Mouse (Mus musculus) MEL (cell line): ENCODE measurements around the gene Stx1a. TPM values are rescaled to one million over a fixed set of nuclear protein-coding genes. Genes with fewer than 3 reads are reported as not detected.

Source experiments
- DNase-seq: peaks from one replicate; pipeline ENCODE4 v3.0.0; 2011; ENCODE audit warnings: low read depth, low spot score
- H3K27ac ChIP-seq: 2 replicates; pipeline ENCODE4 v1.5.1; 2012; ENCODE audit warnings: low read depth, mild to moderate bottlenecking, control low read depth, low read length, moderate library complexity; ENCODE audit not compliant: control insufficient read depth
- H3K27me3 ChIP-seq, 2 experiments: fragments of 150-350 bp in 1 of 2; sonication (generic) in 1 of 2; 2 replicates each; pipeline ENCODE4 v1.6.1; 2012; ENCODE audit warnings: low read length in 2 of 2, mild to moderate bottlenecking in 2 of 2, improper control_type of control experiment in 1 of 2, moderate library complexity in 1 of 2; ENCODE audit not compliant: insufficient read depth in 2 of 2, control insufficient read depth in 1 of 2
- H3K36me3 ChIP-seq, 2 experiments: 2 replicates each; pipeline ENCODE4 v1.6.1; 2012 to 2014; ENCODE audit warnings: low read length in 2 of 2, improper control_type of control experiment in 1 of 2, inconsistent platforms in 1 of 2, mild to moderate bottlenecking in 1 of 2; ENCODE audit not compliant: insufficient read depth in 2 of 2, control insufficient read depth in 1 of 2
- H3K4me1 ChIP-seq, 2 experiments: fragments of 150-350 bp in 1 of 2; sonication (generic) in 1 of 2; 2 replicates each; pipeline ENCODE4 v1.6.1; 2012; ENCODE audit warnings: low read length in 2 of 2, improper control_type of control experiment in 1 of 2, mild to moderate bottlenecking in 1 of 2; ENCODE audit not compliant: insufficient read depth in 2 of 2, control insufficient read depth in 1 of 2
- H3K4me3 ChIP-seq, 2 experiments: fragments of 150-350 bp in 1 of 2; sonication (generic) in 1 of 2; 2 replicates each; pipeline ENCODE4 v1.5.1; 2012; ENCODE audit warnings: low read depth in 2 of 2, low read length in 2 of 2, mild to moderate bottlenecking in 2 of 2, moderate library complexity in 2 of 2, control low read depth in 1 of 2, improper control_type of control experiment in 1 of 2; ENCODE audit not compliant: control insufficient read depth in 1 of 2, insufficient read depth in 1 of 2
- H3K79me2 ChIP-seq: 2 replicates; pipeline ENCODE4 v1.6.1; 2012; ENCODE audit warnings: mild to moderate bottlenecking, low read length, moderate library complexity; ENCODE audit not compliant: control insufficient read depth, poor library complexity, insufficient read depth
- H3K9ac ChIP-seq: 2 replicates; pipeline ENCODE4 v1.6.1; 2012; ENCODE audit warnings: low read depth, mild to moderate bottlenecking, control low read depth, low read length, moderate library complexity; ENCODE audit not compliant: control insufficient read depth, poor library complexity, severe bottlenecking
- H3K9me3 ChIP-seq: fragments of 150-350 bp; sonication (generic); replicated peaks from 2 replicates; pipeline ENCODE4 v1.6.1; 2012; ENCODE audit warnings: mild to moderate bottlenecking, low read length, improper control_type of control experiment, moderate library complexity; ENCODE audit not compliant: insufficient read depth
- BHLHE40 ChIP-seq: IDR thresholded peaks from 2 replicates; pipeline ENCODE4 v1.6.1; 2012; ENCODE audit warnings: low read depth, mild to moderate bottlenecking, inconsistent platforms, low read length, improper control_type of control experiment, borderline replicate concordance
- CHD1 ChIP-seq: IDR thresholded peaks from 2 replicates; pipeline ENCODE4 v1.6.1; 2012; ENCODE audit warnings: low read depth, mild to moderate bottlenecking, inconsistent platforms, low read length, improper control_type of control experiment
- CHD2 ChIP-seq: IDR thresholded peaks from 2 replicates; pipeline ENCODE4 v1.6.1; 2011; ENCODE audit warnings: low read length, improper control_type of control experiment
- E2F4 ChIP-seq: IDR thresholded peaks from 2 replicates; pipeline ENCODE4 v1.6.1; 2011; ENCODE audit warnings: low read depth, low read length, improper control_type of control experiment, borderline replicate concordance
- EP300 ChIP-seq, 2 experiments: IDR thresholded peaks; 2 replicates each; pipeline ENCODE4 v1.6.1; 2011; ENCODE audit warnings: improper control_type of control experiment in 2 of 2, low read length in 2 of 2, low read depth in 1 of 2, mild to moderate bottlenecking in 1 of 2
- ETS1 ChIP-seq: IDR thresholded peaks from 2 replicates; pipeline ENCODE4 v1.6.1; 2012; ENCODE audit warnings: low read depth, mild to moderate bottlenecking, inconsistent platforms, low read length, improper control_type of control experiment, moderate library complexity
- GABPA ChIP-seq: IDR thresholded peaks from 2 replicates; pipeline ENCODE4 v1.6.1; 2012; ENCODE audit warnings: low read depth, mild to moderate bottlenecking, inconsistent platforms, low read length, improper control_type of control experiment, moderate library complexity
- GATA1 ChIP-seq: IDR thresholded peaks from 2 replicates; pipeline ENCODE4 v1.6.1; 2011; ENCODE audit warnings: low read depth, low read length, improper control_type of control experiment
- JUND ChIP-seq: IDR thresholded peaks from 2 replicates; pipeline ENCODE4 v1.6.1; 2011; ENCODE audit warnings: low read depth, mild to moderate bottlenecking, improper control_type of control experiment, low read length
- KAT2A ChIP-seq: conservative IDR thresholded peaks from 2 replicates; pipeline ENCODE4 v1.6.1; 2012; ENCODE audit warnings: low read depth, low read length, improper control_type of control experiment, inconsistent platforms
- MAFK ChIP-seq: IDR thresholded peaks from 2 replicates; pipeline ENCODE4 v1.6.1; 2011; ENCODE audit warnings: low read depth, mild to moderate bottlenecking, low read length, improper control_type of control experiment, borderline replicate concordance
- MAX ChIP-seq: IDR thresholded peaks from 2 replicates; pipeline ENCODE4 v1.6.1; 2011; ENCODE audit warnings: low read length, improper control_type of control experiment
- MAZ ChIP-seq: IDR thresholded peaks from 2 replicates; pipeline ENCODE4 v1.6.1; 2012; ENCODE audit warnings: low read depth, mild to moderate bottlenecking, inconsistent platforms, low read length, improper control_type of control experiment
- MEF2A ChIP-seq: IDR thresholded peaks from 2 replicates; pipeline ENCODE4 v1.6.1; 2014; ENCODE audit warnings: low read depth, mild to moderate bottlenecking, inconsistent platforms, low read length, improper control_type of control experiment; ENCODE audit not compliant: poor library complexity, insufficient replicate concordance, severe bottlenecking; ENCODE audit errors: extremely low read depth
- MXI1 ChIP-seq: IDR thresholded peaks from 2 replicates; pipeline ENCODE4 v1.6.1; 2011; ENCODE audit warnings: mild to moderate bottlenecking, low read depth, low read length, improper control_type of control experiment
- MYB ChIP-seq: IDR thresholded peaks from 2 replicates; pipeline ENCODE4 v1.6.1; 2011; ENCODE audit warnings: mild to moderate bottlenecking, low read depth, low read length, improper control_type of control experiment
- NELFE ChIP-seq: IDR thresholded peaks from 2 replicates; pipeline ENCODE4 v1.6.1; 2011; ENCODE audit warnings: low read depth, low read length, improper control_type of control experiment
- NRF1 ChIP-seq: IDR thresholded peaks from 2 replicates; pipeline ENCODE4 v1.6.1; 2014; ENCODE audit warnings: low read depth, mild to moderate bottlenecking, inconsistent platforms, low read length, improper control_type of control experiment, moderate library complexity; ENCODE audit not compliant: poor library complexity, insufficient read depth, severe bottlenecking
- POLR2A ChIP-seq, 2 experiments: IDR thresholded peaks; 2 replicates each; pipeline ENCODE4 v1.6.1; 2011 to 2012; ENCODE audit warnings: low read length in 2 of 2, mild to moderate bottlenecking in 2 of 2, control low read depth in 1 of 2, improper control_type of control experiment in 1 of 2, low read depth in 1 of 2, moderate library complexity in 1 of 2; ENCODE audit not compliant: control insufficient read depth in 1 of 2, insufficient read depth in 1 of 2, poor library complexity in 1 of 2
- POLR2AphosphoS2 ChIP-seq: IDR thresholded peaks from 2 replicates; pipeline ENCODE4 v1.6.1; 2011; ENCODE audit warnings: low read length, improper control_type of control experiment
- POLR2AphosphoS5 ChIP-seq: IDR thresholded peaks from 2 replicates; pipeline ENCODE4 v1.6.1; 2012; ENCODE audit warnings: low read depth, borderline replicate concordance, mild to moderate bottlenecking, inconsistent platforms, low read length, moderate library complexity, mixed read lengths
- RAD21 ChIP-seq: IDR thresholded peaks from 2 replicates; pipeline ENCODE4 v1.6.1; 2011; ENCODE audit warnings: mild to moderate bottlenecking, low read depth, low read length, improper control_type of control experiment
- SIN3A ChIP-seq: IDR thresholded peaks from 2 replicates; pipeline ENCODE4 v1.6.1; 2012; ENCODE audit warnings: low read length, improper control_type of control experiment, inconsistent platforms
- SMC3 ChIP-seq: IDR thresholded peaks from 2 replicates; pipeline ENCODE4 v1.6.1; 2011; ENCODE audit warnings: low read depth, low read length, improper control_type of control experiment
- TAL1 ChIP-seq: IDR thresholded peaks from 2 replicates; pipeline ENCODE4 v1.6.1; 2012; ENCODE audit warnings: mild to moderate bottlenecking, inconsistent platforms, low read length, moderate library complexity, mixed read lengths
- TCF12 ChIP-seq: IDR thresholded peaks from 2 replicates; pipeline ENCODE4 v1.6.1; 2014; ENCODE audit warnings: low read depth, mild to moderate bottlenecking, inconsistent platforms, low read length, improper control_type of control experiment, moderate library complexity
- ZC3H11A ChIP-seq: IDR thresholded peaks from 2 replicates; pipeline ENCODE4 v1.6.1; 2012; ENCODE audit warnings: low read depth, mild to moderate bottlenecking, inconsistent platforms, low read length, improper control_type of control experiment
- ZMIZ1 ChIP-seq: IDR thresholded peaks from 2 replicates; pipeline ENCODE4 v1.6.1; 2012; ENCODE audit warnings: low read depth, mild to moderate bottlenecking, inconsistent platforms, low read length, improper control_type of control experiment, moderate library complexity
- polyA plus RNA-seq, 2 experiments: library from polyadenylated mRNA; stranded (reverse) in 1 of 2; unstranded in 1 of 2; fragments of >175 nt in 1 of 2; fragments of >200 nt in 1 of 2; gene quantifications; 2 replicates each; pipeline versions ENCODE4 v1.2.1 to v1.2.4; 2012; ENCODE audit warnings: low replicate concordance in 2 of 2, low read depth in 1 of 2; ENCODE audit not compliant: insufficient read length in 2 of 2, insufficient read depth in 1 of 2, missing spikeins in 1 of 2
- total RNA-seq: library from RNA; depleted of rRNA; stranded (reverse); fragments of 300-350 nt; gene quantifications from 2 replicates; pipeline ENCODE4 v1.2.3, GENCODE M21; 2012

Gene Stx1a
- total and polyA plus RNA-seq, 3 experiments, result 3.3 to 6.0 TPM; not detected in 1

DNA sequence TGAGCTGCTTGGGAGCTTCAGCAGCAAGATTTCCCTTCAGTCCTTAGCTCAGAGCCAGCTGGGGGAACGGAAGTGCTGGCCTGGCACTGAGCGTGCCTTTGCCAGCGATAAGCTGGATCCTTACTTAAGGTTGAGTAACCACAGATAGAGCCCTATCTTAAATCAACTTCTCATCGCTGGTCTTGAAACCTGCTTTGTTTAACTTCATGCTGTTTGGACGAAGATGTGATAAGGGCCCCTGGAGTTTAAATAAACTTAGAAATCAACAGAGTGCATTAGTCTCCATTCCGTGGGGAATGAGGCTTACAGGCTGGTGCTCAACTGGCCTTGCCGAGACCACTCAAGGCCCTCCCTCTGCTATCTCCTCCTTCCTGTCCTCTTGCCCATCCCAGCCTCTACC lies 49.0 kb upstream of the Stx1a start (continued):
- TF ChIP-seq E2F4 (no peak), GABPA (no peak), GATA1 (peak; percentile 96)
- TF ChIP-seq, all 39 proteins: peak for 22

DNA sequence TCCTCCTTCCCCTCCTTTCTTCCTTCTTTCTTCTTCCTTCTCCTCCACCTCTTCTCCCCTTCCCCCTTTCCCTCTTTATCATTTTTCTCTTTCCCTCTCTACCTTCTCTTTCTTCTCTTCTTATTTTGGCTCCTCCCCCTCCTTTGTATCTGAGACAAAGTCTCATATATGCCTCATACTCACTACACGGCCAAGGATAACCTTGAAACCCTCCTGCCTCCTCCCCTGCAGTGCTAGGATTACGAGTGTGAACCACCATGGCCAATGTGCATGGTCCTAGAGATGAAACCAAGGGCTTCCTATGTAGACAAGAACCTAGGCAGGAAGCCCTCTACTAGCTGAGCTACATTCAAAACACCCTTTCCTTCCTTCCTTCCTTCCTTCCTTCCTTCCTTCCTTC lies 48.4 kb upstream of the Stx1a start:
- no peak overlapping the region for H3K9ac ChIP-seq
- DNase-seq, result peak; percentile 67
- H3K27ac ChIP-seq, result peak overlapping the region; percentile 91
- no peaks in the 10 kb centered on the region for H3K27me3 ChIP-seq
- H3K4me1 ChIP-seq, result peaks cover 10 to 43% of the 10 kb centered on the region in 2 experiments
- peaks cover 0 to 35% of the 10 kb centered on the region in 2 experiments; a peak in 2 of 4 replicates for H3K36me3 ChIP-seq
- H3K9me3 ChIP-seq, result no peaks in the 10 kb centered on the region
- H3K79me2 ChIP-seq, result 0 out of 2 replicates have a peak, but pooled peaks cover 2% of the 10 kb centered on the region
- H3K4me3 ChIP-seq, result peak overlapping the region; percentile 16 to 44; a peak in 3 of 4 replicates
- TF ChIP-seq SIN3A (no peak), MYB (no peak), BHLHE40 (no peak), NRF1 (no peak), CHD1 (no peak), MAX (no peak), RAD21 (no peak), CHD2 (no peak), ZC3H11A (no peak), POLR2AphosphoS5 (no peak), NELFE (no peak), MAFK (no peak), POLR2AphosphoS2 (no peak)

DNA sequence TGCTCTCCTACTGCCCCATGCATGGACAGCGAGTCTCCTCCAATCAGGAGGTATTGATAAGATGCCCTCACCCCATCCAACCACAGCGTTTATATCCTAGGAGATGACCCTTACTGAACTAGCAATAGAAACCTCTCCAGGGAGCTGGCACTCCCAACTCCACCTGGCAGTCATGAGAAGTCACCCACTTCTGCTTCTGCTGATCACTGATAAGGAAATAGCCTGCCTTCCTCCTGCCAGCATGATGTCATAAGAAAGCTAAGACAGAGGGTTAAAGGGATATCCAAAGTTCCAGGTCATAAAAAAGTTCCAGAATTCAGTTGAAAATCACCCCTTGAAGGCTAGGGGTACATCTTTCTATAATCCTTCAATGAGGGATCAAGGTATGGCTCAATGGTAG lies 47.1 kb upstream of the Stx1a start:
- peak; percentile 78 for DNase-seq
- peaks cover 13 to 50% of the 10 kb centered on the region in 2 experiments for H3K4me1 ChIP-seq
- H3K79me2 ChIP-seq, result 0 out of 2 replicates have a peak, but pooled peaks cover 2% of the 10 kb centered on the region
- peak overlapping the region; percentile 32; the same call in 1 of the 2 replicates for H3K9ac ChIP-seq
- no peaks in the 10 kb centered on the region for H3K27me3 ChIP-seq
- H3K27ac ChIP-seq, result peak overlapping the region; percentile 71
- peaks cover 0 to 37% of the 10 kb centered on the region in 2 experiments; a peak in 2 of 4 replicates for H3K36me3 ChIP-seq
- H3K9me3 ChIP-seq, result no peaks in the 10 kb centered on the region
- peak overlapping the region in 1 of 2 experiments; percentile 46; a peak in 2 of 4 replicates for H3K4me3 ChIP-seq
- TF ChIP-seq MYB (no peak), GABPA (no peak), POLR2A (IDR thresholded peaks at IDR 0.05; ENCODE audit: control insufficient read depth in 1 of 2, insufficient read depth in 1 of 2, low read depth in 1 of 2, low read length in 2 of 2, poor library complexity in 1 of 2) (0 out of 4 replicates have a peak, but pooled peaks of 1 of the 2 experiments have one; percentile 27), MAX (0 out of 2 replicates have a peak, but pooled peaks have one; percentile 26), ZC3H11A (peak; percentile 13; the same call in 1 of the 2 replicates), MAFK (no peak), POLR2AphosphoS5 (no peak), CHD2 (no peak), JUND (0 out of 2 replicates have a peak, but pooled peaks have one; percentile 29), KAT2A (no peak), E2F4 (no peak), TCF12 (peak; percentile 87), MXI1 (peak; percentile 36; the same call in 1 of the 2 replicates), RAD21 (no peak), TAL1 (peak; percentile 84), ZMIZ1 (no peak), EP300 (IDR thresholded peaks at IDR 0.05; ENCODE audit: low read depth in 1 of 2, low read length in 2 of 2) (peak; percentile 86 to 87), ETS1 (peak; percentile 99), MAZ (peak; percentile 36; the same call in 1 of the 2 replicates), BHLHE40 (peak; percentile 67; the same call in 1 of the 2 replicates), SMC3 (no peak), MEF2A (no peak), GATA1 (peak; percentile 88)
